18 mouse cellular contexts compared by ENCODE assay signal in the genomic region with DNA sequence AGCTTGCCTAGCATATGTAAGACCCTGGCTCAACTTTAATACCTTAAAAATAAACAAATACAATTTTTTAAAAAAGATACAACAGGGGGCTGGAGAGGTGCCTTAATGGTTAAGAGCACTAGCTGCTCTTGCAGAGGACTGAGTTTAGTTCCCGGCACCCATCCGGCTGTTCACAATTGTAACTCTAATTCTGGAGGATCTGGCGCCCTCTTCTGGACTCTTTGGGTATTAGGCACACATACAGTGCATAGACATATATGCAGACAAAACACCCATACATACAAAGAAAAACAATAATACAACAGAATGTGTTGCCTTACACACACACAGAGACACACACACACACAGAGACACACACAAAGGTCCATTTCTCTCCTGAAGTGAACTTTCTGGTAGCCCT.
DNase-seq lines count a peak whose midpoint lies in the region; ATAC-seq and TF ChIP-seq lines count a peak whose summit lies in the region.
"Had no signal": no experiment of that assay in that cellular context is flagged by ENCODE, and none has a peak within 500 bp of the region (broad histone marks: within the 10 kb centered on the region; RNA-seq: fewer than 3 reads in every experiment).

No protein-coding gene starts in this region.

- WGBS in heart, adult 2 months, result 96% methylated on average over 3 of the region's 3 CpGs
- WGBS in heart, embryonic 12.5 days, result 89% methylated on average over 3 of the region's 3 CpGs
- 79% methylated on average over 3 of the region's 3 CpGs for WGBS in liver, embryonic 14.5 days (ENCODE audit: insufficient replicate concordance)
- 90% methylated on average over 3 of the region's 3 CpGs for WGBS in forebrain, embryonic 10.5 days

- in situ Hi-C loops in CH12.LX (cut with MboI; ENCODE audit: low pct_ligation_motif_present, low pct_unique_long_range_greater_than_20kb, low sequenced_read_pairs), result no loop called here

- no peak; the same call in none of the 2 replicates for TF ChIP-seq RAD21 in CH12.LX (IDR thresholded peaks at IDR 0.05; ENCODE audit: low read depth, low read length)

- no peak overlapping the region for H3K4me2 ChIP-seq in heart, embryonic 12.5 days
- H3K4me2 ChIP-seq in liver, embryonic 14.5 days (ENCODE audit: low read depth), result no peak overlapping the region
- H3K4me2 ChIP-seq in CH12.LX (ENCODE audit: insufficient read depth, low read depth, poor library complexity, severe bottlenecking), result no peak overlapping the region
- H3K4me2 ChIP-seq: limb, embryonic 12.5 days; liver, embryonic 13.5 days; midbrain, embryonic 11.5 days had no signal

- intact Hi-C loops in heart, adult 2 months (cut with DNase I), result no loop called here

- no peak overlapping the region for H3K9ac ChIP-seq in heart, adult 2 months (ENCODE audit: low read depth, low read length)
- no peak overlapping the region for H3K9ac ChIP-seq in heart, embryonic 12.5 days
- no peak overlapping the region for H3K9ac ChIP-seq in liver, embryonic 14.5 days (replicated peaks)
- H3K9ac ChIP-seq in CH12.LX (ENCODE audit: insufficient read depth, low read depth), result no peak overlapping the region
- H3K9ac ChIP-seq: limb, embryonic 12.5 days; liver, embryonic 13.5 days had no signal

- no peak overlapping the region for H3K4me3 ChIP-seq in heart, adult 2 months
- H3K4me3 ChIP-seq in heart, embryonic 12.5 days, result no peak overlapping the region
- H3K4me3 ChIP-seq in liver, embryonic 14.5 days (ENCODE audit: insufficient read depth in 1 of 2, low read depth in 2 of 2, low read length in 2 of 2), result no peak overlapping the region
- no peak overlapping the region for H3K4me3 ChIP-seq in CH12.LX (replicated peaks in 1 of 3; ENCODE audit: low read depth in 2 of 3, low read length in 2 of 3, poor library complexity in 1 of 3)
- no peak overlapping the region for H3K4me3 ChIP-seq in forebrain, embryonic 10.5 days
- H3K4me3 ChIP-seq: heart, embryonic 10.5 days; limb, embryonic 12.5 days; liver, embryonic 13.5 days had no signal

- ATAC-seq in heart, embryonic 12.5 days (ENCODE audit: insufficient number of reproducible peaks, low FRiP score), result no peak
- ATAC-seq in liver, embryonic 14.5 days (ENCODE audit: insufficient read depth), result no peak
- ATAC-seq: CD4-positive, CD25-positive, alpha-beta regulatory T cell, adult 4 months; hindbrain, embryonic 16.5 days had no signal

- no peak for TF ChIP-seq EP300 in heart, adult 2 months (IDR thresholded peaks at IDR 0.05; ENCODE audit: insufficient read depth, low read depth, low read length)
- TF ChIP-seq EP300 in liver, embryonic 14.5 days (IDR thresholded peaks at IDR 0.05; ENCODE audit: low read depth), result no peak
- no peak for TF ChIP-seq EP300 in CH12.LX (IDR thresholded peaks at IDR 0.05; ENCODE audit: low read length)

- no peak for DNase-seq in heart, adult 2 months
- no peak for DNase-seq in liver, embryonic 14.5 days (ENCODE audit: low read depth in 3 of 3, low spot score in 3 of 3)
- no peak for DNase-seq in liver
- DNase-seq in CH12.LX (ENCODE audit: extremely low read depth), result no peak
- DNase-seq in ZHBTc4 (ENCODE audit: low read depth, low spot score), result peak; percentile 44
- DNase-seq in forebrain, embryonic 10.5 days (ENCODE audit: extremely low spot score, low spot score), result no peak
- DNase-seq: cerebellum, adult 18-20 months; kidney, adult 18-20 months; kidney, postnatal 10 days; liver, embryonic 13.5 days; lung, postnatal 10 days had no signal

- no peak for TF ChIP-seq POLR2A in heart, adult 2 months (IDR thresholded peaks at IDR 0.05; ENCODE audit: insufficient read depth, low read depth, low read length)
- no peak for TF ChIP-seq POLR2A in CH12.LX (IDR thresholded peaks at IDR 0.05; ENCODE audit: low read depth, low read length)

- no peak overlapping the region for H3K27ac ChIP-seq in heart, adult 2 months
- no peak overlapping the region for H3K27ac ChIP-seq in heart, embryonic 12.5 days (ENCODE audit: poor library complexity, severe bottlenecking)
- no peak overlapping the region for H3K27ac ChIP-seq in liver, embryonic 14.5 days
- no peak overlapping the region for H3K27ac ChIP-seq in CH12.LX (ENCODE audit: insufficient read depth, low read depth)
- no peak overlapping the region for H3K27ac ChIP-seq in forebrain, embryonic 10.5 days
- H3K27ac ChIP-seq: heart, embryonic 10.5 days; limb, embryonic 12.5 days; liver, embryonic 13.5 days had no signal

- no peaks in the 10 kb centered on the region for H3K4me1 ChIP-seq in heart, adult 2 months (ENCODE audit: control insufficient read depth, insufficient read depth, low read length)
- H3K4me1 ChIP-seq in heart, embryonic 12.5 days (replicated peaks), result peaks cover 11% of the 10 kb centered on the region
- no peaks in the 10 kb centered on the region for H3K4me1 ChIP-seq in liver, embryonic 14.5 days (replicated peaks; ENCODE audit: control insufficient read depth in 2 of 2, insufficient read depth in 2 of 2, low read length in 1 of 2)
- H3K4me1 ChIP-seq in CH12.LX (ENCODE audit: control insufficient read depth in 1 of 2, insufficient read depth in 2 of 2), result peaks cover 8 to 25% of the 10 kb centered on the region in 2 experiments
- H3K4me1 ChIP-seq in forebrain, embryonic 10.5 days, result peaks cover 67% of the 10 kb centered on the region
- H3K4me1 ChIP-seq: liver, embryonic 13.5 days had no signal

- dilution Hi-C loops in CH12.LX (cut with MboI; ENCODE audit: extremely low pct_ligation_motif_present, extremely low pct_unique_long_range_greater_than_20kb, low sequenced_read_pairs), result no loop called here

- TF ChIP-seq CTCF in heart, adult 2 months (IDR thresholded peaks at IDR 0.05), result peak; percentile 39
- peak; percentile 37; the same call in 1 of the 2 replicates for TF ChIP-seq CTCF in liver, embryonic 14.5 days (IDR thresholded peaks at IDR 0.05; ENCODE audit: low read depth)
- peak in 1 of 2 experiments; percentile 27; a peak in 1 of 4 replicates for TF ChIP-seq CTCF in CH12.LX (conservative IDR thresholded peaks at IDR 0.05 in 1 of 2, IDR thresholded peaks at IDR 0.05 in 1 of 2; ENCODE audit: low read depth in 2 of 2, low read length in 2 of 2)

- no peaks in the 10 kb centered on the region for H3K27me3 ChIP-seq in heart, adult 2 months (ENCODE audit: control insufficient read depth, insufficient read depth, low read length)
- H3K27me3 ChIP-seq in heart, embryonic 12.5 days (replicated peaks), result no peaks in the 10 kb centered on the region
- no peaks in the 10 kb centered on the region for H3K27me3 ChIP-seq in liver, embryonic 14.5 days (ENCODE audit: control insufficient read depth, insufficient read depth, low read length)
- peaks cover under 1% of the 10 kb centered on the region for H3K27me3 ChIP-seq in CH12.LX (replicated peaks)
- H3K27me3 ChIP-seq in forebrain, embryonic 10.5 days (ENCODE audit: poor library complexity, severe bottlenecking), result peaks cover 9% of the 10 kb centered on the region; the same call in 1 of the 2 replicates
- H3K27me3 ChIP-seq: liver, embryonic 13.5 days had no signal

- no peaks in the 10 kb centered on the region for H3K36me3 ChIP-seq in heart, adult 2 months (ENCODE audit: control insufficient read depth, insufficient read depth, low read length)
- no peaks in the 10 kb centered on the region for H3K36me3 ChIP-seq in heart, embryonic 12.5 days
- H3K36me3 ChIP-seq in liver, embryonic 14.5 days (replicated peaks; ENCODE audit: control insufficient read depth, insufficient read depth, low read depth), result no peaks in the 10 kb centered on the region
- no peaks in the 10 kb centered on the region for H3K36me3 ChIP-seq in CH12.LX (replicated peaks in 1 of 2; ENCODE audit: control insufficient read depth in 1 of 2, insufficient read depth in 1 of 2, low read length in 1 of 2)
- peaks cover 84% of the 10 kb centered on the region for H3K36me3 ChIP-seq in forebrain, embryonic 10.5 days (replicated peaks)
- H3K36me3 ChIP-seq: G1E; liver, embryonic 13.5 days had no signal

- H3K9me3 ChIP-seq in heart, embryonic 12.5 days (replicated peaks), result peaks cover 5% of the 10 kb centered on the region; the same call in 1 of the 2 replicates
- H3K9me3 ChIP-seq in liver, embryonic 14.5 days (ENCODE audit: control insufficient read depth, low read length), result no peaks in the 10 kb centered on the region
- peaks cover 20% of the 10 kb centered on the region for H3K9me3 ChIP-seq in CH12.LX (replicated peaks; ENCODE audit: low read length)
- H3K9me3 ChIP-seq in forebrain, embryonic 10.5 days, result peaks cover 13% of the 10 kb centered on the region
- H3K9me3 ChIP-seq: G1E; heart, embryonic 10.5 days; liver, embryonic 13.5 days had no signal

- H3K79me2 ChIP-seq in heart, adult 2 months (replicated peaks; ENCODE audit: control insufficient read depth, insufficient read depth, low read length), result no peaks in the 10 kb centered on the region
- no peaks in the 10 kb centered on the region for H3K79me2 ChIP-seq in CH12.LX (replicated peaks; ENCODE audit: control insufficient read depth, extremely low read depth, insufficient read depth, poor library complexity, severe bottlenecking)

TF ChIP-seq in CH12.LX, 34 proteins besides CTCF, POLR2A, EP300 and RAD21:
- no peak for TF ChIP-seq PAX5 (IDR thresholded peaks at IDR 0.05; ENCODE audit: low read length)
- peak; percentile 22 for TF ChIP-seq SMC3 (IDR thresholded peaks at IDR 0.05; ENCODE audit: low read depth, low read length)
